Mouse (Mus musculus) cerebellum, adult 11-12 months (tissue): ENCODE results near the gene Tesmin.

Source experiments
- DNase-seq: peaks from one replicate; pipeline ENCODE4 v3.0.0; 2022

Gene Tesmin

DNA sequence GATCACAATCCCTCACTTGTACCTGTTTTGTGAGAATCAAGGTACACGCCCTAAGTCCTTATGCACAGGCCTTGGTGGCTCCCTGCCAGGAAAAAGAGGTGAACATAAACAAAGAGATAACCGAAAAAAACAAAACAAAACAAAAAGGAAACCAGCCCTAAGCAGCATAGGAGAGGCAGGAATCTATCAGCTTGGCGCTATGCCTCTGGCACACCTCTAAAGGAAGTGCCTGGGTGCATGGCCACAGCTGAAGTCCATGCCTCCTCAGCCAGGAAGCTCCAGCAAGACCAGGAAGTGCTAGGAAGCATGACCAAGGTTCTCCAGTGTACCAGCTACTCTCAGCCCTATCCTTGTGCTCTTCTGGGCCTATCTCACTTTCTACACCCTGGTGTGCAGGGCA lies 60.6 kb downstream of the Tesmin start:
- no peak for DNase-seq

DNA sequence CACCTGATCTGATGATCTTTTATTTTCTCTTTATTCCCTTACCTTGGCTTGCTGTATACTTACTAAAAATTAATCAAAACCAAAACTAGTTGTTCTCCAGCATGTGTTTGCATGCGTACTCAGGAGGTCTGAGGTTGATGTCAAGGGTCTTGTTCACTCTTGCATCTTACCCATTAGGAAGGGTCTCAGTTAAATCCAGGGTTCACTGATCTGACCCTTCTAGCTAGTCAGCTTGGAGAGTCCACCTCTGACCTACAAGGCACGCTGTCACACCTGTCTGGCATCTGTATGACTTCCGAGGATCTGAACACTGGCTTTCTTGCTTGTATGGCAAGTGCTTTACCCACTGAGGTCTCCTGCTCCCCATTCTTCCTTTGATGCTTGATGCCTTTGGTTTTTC lies 62.1 kb downstream of the Tesmin start:
- no peak for DNase-seq

DNA sequence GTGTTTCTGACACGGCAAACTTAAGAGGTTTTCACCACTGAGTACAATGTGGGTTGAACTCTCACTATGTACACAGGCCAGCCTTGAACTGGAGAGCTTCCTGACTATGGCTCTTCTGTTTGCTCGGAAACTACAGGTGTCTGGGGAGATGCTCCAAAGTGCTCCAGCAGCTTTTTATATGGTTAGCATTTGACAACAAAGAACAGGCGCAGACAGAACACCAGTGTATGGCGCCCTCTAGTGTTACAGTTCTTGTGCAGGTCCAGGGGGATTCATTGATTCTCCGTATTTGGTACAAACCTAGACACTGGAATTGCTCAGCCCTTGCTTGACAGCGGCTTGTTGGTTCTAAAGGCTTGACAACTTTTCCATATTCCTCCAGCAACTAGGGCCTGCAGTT lies 62.5 kb downstream of the Tesmin start:
- DNase-seq: peak; percentile 43

DNA sequence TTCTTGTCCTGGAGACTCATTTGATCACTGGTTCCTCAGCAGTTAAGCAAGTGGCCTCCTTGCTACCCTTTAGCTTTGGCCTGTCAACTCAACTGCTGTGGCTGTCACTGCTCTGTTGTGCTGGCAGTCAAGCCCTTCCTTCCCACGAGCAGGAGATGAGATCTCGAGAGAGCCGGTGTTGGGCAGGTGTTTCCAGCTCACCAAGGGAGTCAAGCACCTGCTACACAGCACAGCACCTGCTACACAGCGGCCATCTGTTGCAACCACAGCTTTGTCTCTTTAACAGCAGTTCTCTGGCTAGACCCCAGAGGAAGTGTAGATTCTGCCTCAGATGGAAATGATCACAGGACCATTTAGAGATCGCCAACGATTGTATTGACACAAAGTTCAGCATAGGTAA lies 63.0 kb downstream of the Tesmin start:
- peak; percentile 10 for DNase-seq
